Mouse (Mus musculus) embryonic facial prominence, embryonic 10.5 days (tissue): ENCODE measurements at regions not wholly inside any gene's neighbourhood (a gene's known extent, or its start where the extent isn't known, plus 50 kb on each side); places are given as distances from the start of the nearest gene placed in this dataset.
A peak's percentile ranks its signal among the peaks of the same experiment; 100 is the strongest.

Experiments
- DNase-seq: peaks from one replicate; pipeline ENCODE4 v3.0.0-alpha.2; 2017; ENCODE audit warnings: low spot score
- H3K27ac ChIP-seq: fragments of 300-500 bp; sonication (generic); replicated peaks from 2 replicates; pipeline ENCODE4 v1.5.1; 2016; ENCODE audit warnings: mild to moderate bottlenecking
- H3K27me3 ChIP-seq: fragments of 300-500 bp; sonication (generic); replicated peaks from 2 replicates; pipeline ENCODE4 v1.6.1; 2016; ENCODE audit warnings: low read depth, mild to moderate bottlenecking; ENCODE audit not compliant: poor library complexity, severe bottlenecking
- H3K36me3 ChIP-seq: fragments of 300-500 bp; sonication (generic); replicated peaks from 2 replicates; pipeline ENCODE4 v1.6.1; 2016; ENCODE audit warnings: mild to moderate bottlenecking, moderate library complexity
- H3K4me1 ChIP-seq: fragments of 300-500 bp; sonication (generic); 2 replicates; pipeline ENCODE4 v1.6.1; 2016
- H3K4me3 ChIP-seq: fragments of 300-500 bp; sonication (generic); 2 replicates; pipeline ENCODE4 v1.5.1; 2016; ENCODE audit warnings: mild to moderate bottlenecking, moderate library complexity
- H3K9me3 ChIP-seq: fragments of 300-500 bp; sonication (generic); 2 replicates; pipeline ENCODE4 v1.6.1; 2016; ENCODE audit warnings: mild to moderate bottlenecking
- WGBS: fragments of 180-500 bp; shearing (Covaris S2); methylation state at CpG from one replicate; pipeline ENCODE4 v1.1.7; 2016; 5-methylcytosine and 5-hydroxymethylcytosine counted together

DNA sequence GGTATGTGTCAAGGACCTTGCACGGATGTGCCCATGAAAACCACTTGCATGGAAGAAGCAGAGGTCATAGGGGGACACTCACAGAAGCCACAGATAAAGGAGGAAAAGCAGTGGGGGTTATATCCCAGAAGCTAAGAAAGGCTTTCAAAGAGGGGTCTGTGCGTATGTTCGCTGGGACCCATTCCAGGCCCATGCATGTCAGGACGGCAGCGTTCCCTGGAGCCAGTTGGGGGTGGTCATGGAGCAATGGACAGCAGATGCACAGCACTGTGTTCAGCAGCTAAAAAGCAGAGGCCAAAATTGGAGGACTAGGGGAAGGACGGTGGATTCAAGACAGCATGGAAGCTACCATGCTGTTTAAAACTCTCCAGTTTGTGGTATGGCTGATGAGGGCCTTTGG is 52.4 kb upstream of the Lhx8 start:
- Histone ChIP-seq H3K9me3 (no peaks in the 10 kb centered on the region), H3K36me3 (no peaks in the 10 kb centered on the region), H3K4me1 (peaks cover 54% of the 10 kb centered on the region), H3K4me3 (no peak overlapping the region), H3K27ac (peak overlapping the region; percentile 27; the same call in 1 of the 2 replicates), H3K27me3 (peaks cover 23% of the 10 kb centered on the region)
- 65% methylated on average over 6 of the region's 6 CpGs for WGBS
- DNase-seq, result no peak

- no peak for DNase-seq
- WGBS, result 27% methylated on average over 5 of the region's 5 CpGs
- Histone ChIP-seq H3K27me3 (peaks cover 23% of the 10 kb centered on the region), H3K27ac (peak overlapping the region; percentile 59; the same call in 1 of the 2 replicates), H3K4me1 (peaks cover 46% of the 10 kb centered on the region), H3K36me3 (no peaks in the 10 kb centered on the region), H3K4me3 (no peak overlapping the region), H3K9me3 (no peaks in the 10 kb centered on the region)
These were observed 51.1 kb upstream of the Lhx8 start for GRCm38 (mm10) chr3:154381561-154381960.
